Mouse (Mus musculus) MEL (cell line): ENCODE measurements around the gene Adgrg7. TPM values are rescaled to one million over a fixed set of nuclear protein-coding genes. Genes with fewer than 3 reads are reported as not detected.

Source experiments
- DNase-seq: peaks from one replicate; pipeline ENCODE4 v3.0.0; 2011; ENCODE audit warnings: low read depth, low spot score
- H3K27ac ChIP-seq: 2 replicates; pipeline ENCODE4 v1.5.1; 2012; ENCODE audit warnings: low read depth, mild to moderate bottlenecking, control low read depth, low read length, moderate library complexity; ENCODE audit not compliant: control insufficient read depth
- H3K27me3 ChIP-seq, 2 experiments: fragments of 150-350 bp in 1 of 2; sonication (generic) in 1 of 2; 2 replicates each; pipeline ENCODE4 v1.6.1; 2012; ENCODE audit warnings: low read length in 2 of 2, mild to moderate bottlenecking in 2 of 2, improper control_type of control experiment in 1 of 2, moderate library complexity in 1 of 2; ENCODE audit not compliant: insufficient read depth in 2 of 2, control insufficient read depth in 1 of 2
- H3K36me3 ChIP-seq, 2 experiments: 2 replicates each; pipeline ENCODE4 v1.6.1; 2012 to 2014; ENCODE audit warnings: low read length in 2 of 2, improper control_type of control experiment in 1 of 2, inconsistent platforms in 1 of 2, mild to moderate bottlenecking in 1 of 2; ENCODE audit not compliant: insufficient read depth in 2 of 2, control insufficient read depth in 1 of 2
- H3K4me1 ChIP-seq, 2 experiments: fragments of 150-350 bp in 1 of 2; sonication (generic) in 1 of 2; 2 replicates each; pipeline ENCODE4 v1.6.1; 2012; ENCODE audit warnings: low read length in 2 of 2, improper control_type of control experiment in 1 of 2, mild to moderate bottlenecking in 1 of 2; ENCODE audit not compliant: insufficient read depth in 2 of 2, control insufficient read depth in 1 of 2
- H3K4me3 ChIP-seq, 2 experiments: fragments of 150-350 bp in 1 of 2; sonication (generic) in 1 of 2; 2 replicates each; pipeline ENCODE4 v1.5.1; 2012; ENCODE audit warnings: low read depth in 2 of 2, low read length in 2 of 2, mild to moderate bottlenecking in 2 of 2, moderate library complexity in 2 of 2, control low read depth in 1 of 2, improper control_type of control experiment in 1 of 2; ENCODE audit not compliant: control insufficient read depth in 1 of 2, insufficient read depth in 1 of 2
- H3K79me2 ChIP-seq: 2 replicates; pipeline ENCODE4 v1.6.1; 2012; ENCODE audit warnings: mild to moderate bottlenecking, low read length, moderate library complexity; ENCODE audit not compliant: control insufficient read depth, poor library complexity, insufficient read depth
- H3K9ac ChIP-seq: 2 replicates; pipeline ENCODE4 v1.6.1; 2012; ENCODE audit warnings: low read depth, mild to moderate bottlenecking, control low read depth, low read length, moderate library complexity; ENCODE audit not compliant: control insufficient read depth, poor library complexity, severe bottlenecking
- H3K9me3 ChIP-seq: fragments of 150-350 bp; sonication (generic); replicated peaks from 2 replicates; pipeline ENCODE4 v1.6.1; 2012; ENCODE audit warnings: mild to moderate bottlenecking, low read length, improper control_type of control experiment, moderate library complexity; ENCODE audit not compliant: insufficient read depth
- BHLHE40 ChIP-seq: IDR thresholded peaks from 2 replicates; pipeline ENCODE4 v1.6.1; 2012; ENCODE audit warnings: low read depth, mild to moderate bottlenecking, inconsistent platforms, low read length, improper control_type of control experiment, borderline replicate concordance
- CHD2 ChIP-seq: IDR thresholded peaks from 2 replicates; pipeline ENCODE4 v1.6.1; 2011; ENCODE audit warnings: low read length, improper control_type of control experiment
- CTCF ChIP-seq, 3 experiments: IDR thresholded peaks in 2 of 3; conservative IDR thresholded peaks in 1 of 3; 2 replicates each; pipeline ENCODE4 v1.5.1; 2011 to 2012; ENCODE audit warnings: low read length in 3 of 3, low read depth in 2 of 3, mild to moderate bottlenecking in 2 of 3, improper control_type of control experiment in 1 of 3, inconsistent platforms in 1 of 3, mixed read lengths in 1 of 3, moderate library complexity in 1 of 3; ENCODE audit not compliant: control insufficient read depth in 1 of 3, insufficient read depth in 1 of 3, poor library complexity in 1 of 3, severe bottlenecking in 1 of 3
- E2F4 ChIP-seq: IDR thresholded peaks from 2 replicates; pipeline ENCODE4 v1.6.1; 2011; ENCODE audit warnings: low read depth, low read length, improper control_type of control experiment, borderline replicate concordance
- ELF1 ChIP-seq: IDR thresholded peaks from 2 replicates; pipeline ENCODE4 v1.6.1; 2014; ENCODE audit warnings: low read depth, mild to moderate bottlenecking, inconsistent platforms, low read length, improper control_type of control experiment, moderate library complexity
- EP300 ChIP-seq, 2 experiments: IDR thresholded peaks; 2 replicates each; pipeline ENCODE4 v1.6.1; 2011; ENCODE audit warnings: improper control_type of control experiment in 2 of 2, low read length in 2 of 2, low read depth in 1 of 2, mild to moderate bottlenecking in 1 of 2
- GABPA ChIP-seq: IDR thresholded peaks from 2 replicates; pipeline ENCODE4 v1.6.1; 2012; ENCODE audit warnings: low read depth, mild to moderate bottlenecking, inconsistent platforms, low read length, improper control_type of control experiment, moderate library complexity
- GATA1 ChIP-seq: IDR thresholded peaks from 2 replicates; pipeline ENCODE4 v1.6.1; 2011; ENCODE audit warnings: low read depth, low read length, improper control_type of control experiment
- HCFC1 ChIP-seq: IDR thresholded peaks from 2 replicates; pipeline ENCODE4 v1.6.1; 2012; ENCODE audit warnings: low read depth, mild to moderate bottlenecking, inconsistent platforms, low read length, improper control_type of control experiment, moderate library complexity
- KAT2A ChIP-seq: conservative IDR thresholded peaks from 2 replicates; pipeline ENCODE4 v1.6.1; 2012; ENCODE audit warnings: low read depth, low read length, improper control_type of control experiment, inconsistent platforms
- MAFK ChIP-seq: IDR thresholded peaks from 2 replicates; pipeline ENCODE4 v1.6.1; 2011; ENCODE audit warnings: low read depth, mild to moderate bottlenecking, low read length, improper control_type of control experiment, borderline replicate concordance
- MAX ChIP-seq: IDR thresholded peaks from 2 replicates; pipeline ENCODE4 v1.6.1; 2011; ENCODE audit warnings: low read length, improper control_type of control experiment
- MAZ ChIP-seq: IDR thresholded peaks from 2 replicates; pipeline ENCODE4 v1.6.1; 2012; ENCODE audit warnings: low read depth, mild to moderate bottlenecking, inconsistent platforms, low read length, improper control_type of control experiment
- MEF2A ChIP-seq: IDR thresholded peaks from 2 replicates; pipeline ENCODE4 v1.6.1; 2014; ENCODE audit warnings: low read depth, mild to moderate bottlenecking, inconsistent platforms, low read length, improper control_type of control experiment; ENCODE audit not compliant: poor library complexity, insufficient replicate concordance, severe bottlenecking; ENCODE audit errors: extremely low read depth
- MXI1 ChIP-seq: IDR thresholded peaks from 2 replicates; pipeline ENCODE4 v1.6.1; 2011; ENCODE audit warnings: mild to moderate bottlenecking, low read depth, low read length, improper control_type of control experiment
- MYB ChIP-seq: IDR thresholded peaks from 2 replicates; pipeline ENCODE4 v1.6.1; 2011; ENCODE audit warnings: mild to moderate bottlenecking, low read depth, low read length, improper control_type of control experiment
- POLR2A ChIP-seq, 2 experiments: IDR thresholded peaks; 2 replicates each; pipeline ENCODE4 v1.6.1; 2011 to 2012; ENCODE audit warnings: low read length in 2 of 2, mild to moderate bottlenecking in 2 of 2, control low read depth in 1 of 2, improper control_type of control experiment in 1 of 2, low read depth in 1 of 2, moderate library complexity in 1 of 2; ENCODE audit not compliant: control insufficient read depth in 1 of 2, insufficient read depth in 1 of 2, poor library complexity in 1 of 2
- POLR2AphosphoS2 ChIP-seq: IDR thresholded peaks from 2 replicates; pipeline ENCODE4 v1.6.1; 2011; ENCODE audit warnings: low read length, improper control_type of control experiment
- RCOR1 ChIP-seq: IDR thresholded peaks from 2 replicates; pipeline ENCODE4 v1.6.1; 2012; ENCODE audit warnings: low read depth, mild to moderate bottlenecking, inconsistent platforms, low read length, improper control_type of control experiment
- SIN3A ChIP-seq: IDR thresholded peaks from 2 replicates; pipeline ENCODE4 v1.6.1; 2012; ENCODE audit warnings: low read length, improper control_type of control experiment, inconsistent platforms
- TAL1 ChIP-seq: IDR thresholded peaks from 2 replicates; pipeline ENCODE4 v1.6.1; 2012; ENCODE audit warnings: mild to moderate bottlenecking, inconsistent platforms, low read length, moderate library complexity, mixed read lengths
- TBP ChIP-seq: IDR thresholded peaks from 2 replicates; pipeline ENCODE4 v1.8.0; 2011; ENCODE audit warnings: low read depth, low read length, improper control_type of control experiment
- TCF12 ChIP-seq: IDR thresholded peaks from 2 replicates; pipeline ENCODE4 v1.6.1; 2014; ENCODE audit warnings: low read depth, mild to moderate bottlenecking, inconsistent platforms, low read length, improper control_type of control experiment, moderate library complexity
- UBTF ChIP-seq: IDR thresholded peaks from 2 replicates; pipeline ENCODE4 v1.6.1; 2012; ENCODE audit warnings: low read depth, mild to moderate bottlenecking, inconsistent platforms, low read length, improper control_type of control experiment, moderate library complexity, borderline replicate concordance; ENCODE audit not compliant: insufficient read depth
- USF1 ChIP-seq: IDR thresholded peaks from 2 replicates; pipeline ENCODE4 v1.6.1; 2014; ENCODE audit warnings: low read depth, mild to moderate bottlenecking, inconsistent platforms, low read length, improper control_type of control experiment, moderate library complexity
- USF2 ChIP-seq, 2 experiments: IDR thresholded peaks; 2 replicates each; pipeline ENCODE4 v1.6.1; 2011 to 2012; ENCODE audit warnings: improper control_type of control experiment in 2 of 2, low read length in 2 of 2, borderline replicate concordance in 1 of 2, inconsistent platforms in 1 of 2, low read depth in 1 of 2, mild to moderate bottlenecking in 1 of 2; ENCODE audit not compliant: insufficient read depth in 1 of 2
- ZC3H11A ChIP-seq: IDR thresholded peaks from 2 replicates; pipeline ENCODE4 v1.6.1; 2012; ENCODE audit warnings: low read depth, mild to moderate bottlenecking, inconsistent platforms, low read length, improper control_type of control experiment
- ZKSCAN1 ChIP-seq: IDR thresholded peaks from 2 replicates; pipeline ENCODE4 v1.6.1; 2012; ENCODE audit warnings: low read depth, mild to moderate bottlenecking, inconsistent platforms, low read length, improper control_type of control experiment, moderate library complexity
- ZMIZ1 ChIP-seq: IDR thresholded peaks from 2 replicates; pipeline ENCODE4 v1.6.1; 2012; ENCODE audit warnings: low read depth, mild to moderate bottlenecking, inconsistent platforms, low read length, improper control_type of control experiment, moderate library complexity
- ZNF384 ChIP-seq: IDR thresholded peaks from 2 replicates; pipeline ENCODE4 v1.6.1; 2012; ENCODE audit warnings: low read depth, mild to moderate bottlenecking, inconsistent platforms, low read length, improper control_type of control experiment
- polyA plus RNA-seq, 2 experiments: library from polyadenylated mRNA; stranded (reverse) in 1 of 2; unstranded in 1 of 2; fragments of >175 nt in 1 of 2; fragments of >200 nt in 1 of 2; gene quantifications; 2 replicates each; pipeline versions ENCODE4 v1.2.1 to v1.2.4; 2012; ENCODE audit warnings: low replicate concordance in 2 of 2, low read depth in 1 of 2; ENCODE audit not compliant: insufficient read length in 2 of 2, insufficient read depth in 1 of 2, missing spikeins in 1 of 2
- total RNA-seq: library from RNA; depleted of rRNA; stranded (reverse); fragments of 300-350 nt; gene quantifications from 2 replicates; pipeline ENCODE4 v1.2.3, GENCODE M21; 2012

The Adgrg7 gene
- total and polyA plus RNA-seq, 3 experiments, result 40.5 to 45.4 TPM; not detected in 1

- Histone ChIP-seq H3K27me3 (no peaks in the 10 kb centered on the region), H3K27ac (no peak overlapping the region), H3K36me3 (peaks cover 0 to 11% of the 10 kb centered on the region in 2 experiments; a peak in 2 of 4 replicates), H3K9me3 (no peaks in the 10 kb centered on the region), H3K4me3 (no peak overlapping the region), H3K4me1 (peaks cover 0 to 15% of the 10 kb centered on the region in 2 experiments; a peak in 2 of 4 replicates), H3K79me2 (no peaks in the 10 kb centered on the region; the same call in 1 of the 2 replicates), H3K9ac (no peak overlapping the region)
- DNase-seq, result no peak
- TF ChIP-seq MEF2A (no peak), CHD2 (no peak), HCFC1 (no peak), SIN3A (no peak), TAL1 (no peak), MAX (no peak), POLR2A (IDR thresholded peaks at IDR 0.05; ENCODE audit: control insufficient read depth in 1 of 2, insufficient read depth in 1 of 2, low read depth in 1 of 2, low read length in 2 of 2, poor library complexity in 1 of 2) (no peak), GABPA (no peak), MYB (no peak), POLR2AphosphoS2 (no peak), E2F4 (no peak), KAT2A (no peak), UBTF (no peak), RCOR1 (no peak), ZNF384 (no peak), ZC3H11A (no peak), MAZ (no peak)
These were observed 73.3 kb downstream of the Adgrg7 start for GRCm38 (mm10) chr16:56722357-56722756.

GRCm38 (mm10) chr16:56719031-56719430 lies 76.6 kb downstream of the Adgrg7 start:
- DNase-seq, result peak; percentile 67
- Histone ChIP-seq H3K9me3 (no peaks in the 10 kb centered on the region), H3K27ac (peak overlapping the region; percentile 82), H3K4me1 (peaks cover 8 to 16% of the 10 kb centered on the region in 2 experiments), H3K36me3 (peaks cover 0 to 26% of the 10 kb centered on the region in 2 experiments; a peak in 3 of 4 replicates), H3K79me2 (peaks cover 23% of the 10 kb centered on the region), H3K27me3 (no peaks in the 10 kb centered on the region), H3K9ac (peak overlapping the region; percentile 23), H3K4me3 (peak overlapping the region in 1 of 2 experiments; percentile 68; a peak in 2 of 4 replicates)
- peak; percentile 28; the same call in 1 of the 2 replicates for TF ChIP-seq BHLHE40
- TF ChIP-seq GATA1, result peak; percentile 82
- peak; percentile 76 for TF ChIP-seq TCF12
- no peak for TF ChIP-seq POLR2A (IDR thresholded peaks at IDR 0.05; ENCODE audit: control insufficient read depth in 1 of 2, insufficient read depth in 1 of 2, low read depth in 1 of 2, low read length in 2 of 2, poor library complexity in 1 of 2)
- no peak for TF ChIP-seq GABPA
- TF ChIP-seq HCFC1, result no peak; the same call in 1 of the 2 replicates
- no peak for TF ChIP-seq MAZ
- TF ChIP-seq ZMIZ1, result 0 out of 2 replicates have a peak, but pooled peaks have one; percentile 16
- TF ChIP-seq MXI1, result peak; percentile 16; the same call in 1 of the 2 replicates
- no peak for TF ChIP-seq USF1
- no peak for TF ChIP-seq CHD2
- TF ChIP-seq KAT2A, result 0 out of 2 replicates have a peak, but pooled peaks have one; percentile 24
- peak; percentile 70 to 84 for TF ChIP-seq EP300 (IDR thresholded peaks at IDR 0.05; ENCODE audit: low read depth in 1 of 2, low read length in 2 of 2)
- no peak for TF ChIP-seq ZC3H11A
- peak; percentile 19; the same call in 1 of the 2 replicates for TF ChIP-seq ELF1
- TF ChIP-seq TAL1, result peak; percentile 30; the same call in 1 of the 2 replicates
- TF ChIP-seq USF2 (IDR thresholded peaks at IDR 0.05; ENCODE audit: borderline replicate concordance in 1 of 2, insufficient read depth in 1 of 2, low read depth in 1 of 2, low read length in 2 of 2), result peak in 1 of 2 experiments; percentile 37; a peak in 1 of 4 replicates
- no peak for TF ChIP-seq CTCF (IDR thresholded peaks at IDR 0.05 in 2 of 3, conservative IDR thresholded peaks at IDR 0.05 in 1 of 3; ENCODE audit: control insufficient read depth in 1 of 3, insufficient read depth in 1 of 3, low read depth in 2 of 3, low read length in 3 of 3, poor library complexity in 1 of 3, severe bottlenecking in 1 of 3)
- TF ChIP-seq MAFK, result no peak
- TF ChIP-seq ZKSCAN1, result no peak
- peak; percentile 51 for TF ChIP-seq SIN3A
- 0 out of 2 replicates have a peak, but pooled peaks have one; percentile 25 for TF ChIP-seq TBP
